Mouse (Mus musculus) urinary bladder, postnatal 36 days (tissue): ENCODE data around the gene Mbl2.
A peak's percentile ranks its signal among the peaks of the same experiment; 100 is the strongest.
"Not testable (repeated sequence)": the region's sequence is repeated elsewhere in the genome, so short reads cannot be mapped to it uniquely, and the experiment has no call there.

ENCODE experiments used
- DNase-seq, 2 experiments: peaks; one replicate each; pipeline ENCODE4 v3.0.0; 2022; ENCODE audit warnings: low spot score in 2 of 2, mixed read lengths in 1 of 2

The Mbl2 gene

DNA sequence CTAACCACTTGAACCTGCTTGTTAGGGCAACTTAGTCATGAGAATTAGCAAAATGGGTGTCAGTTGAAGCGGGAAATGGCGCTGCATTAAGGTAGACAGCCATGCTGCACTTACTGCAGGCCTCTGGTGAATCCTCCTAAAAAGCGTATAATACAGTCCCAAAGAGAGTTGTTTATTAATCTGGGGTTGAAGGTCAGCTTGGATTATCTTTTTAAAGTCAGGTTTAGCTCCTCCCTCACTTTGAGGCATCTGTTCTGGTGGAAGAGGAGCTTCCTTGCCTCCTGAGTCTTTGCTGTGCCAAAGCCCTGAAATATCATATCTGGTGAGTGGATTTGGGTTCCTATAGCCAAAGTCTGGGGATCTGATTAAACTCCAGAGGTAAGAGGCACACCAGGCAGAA is at the start of gene Mbl2:
Gene Mbl2, plus strand, starts transcription at position 252 of the 400 bp plus-strand sequence.
- no peak for DNase-seq

GRCm38 (mm10) chr19:30185536-30185935 is 47.2 kb upstream of the Mbl2 start:
- no peak for DNase-seq

DNA sequence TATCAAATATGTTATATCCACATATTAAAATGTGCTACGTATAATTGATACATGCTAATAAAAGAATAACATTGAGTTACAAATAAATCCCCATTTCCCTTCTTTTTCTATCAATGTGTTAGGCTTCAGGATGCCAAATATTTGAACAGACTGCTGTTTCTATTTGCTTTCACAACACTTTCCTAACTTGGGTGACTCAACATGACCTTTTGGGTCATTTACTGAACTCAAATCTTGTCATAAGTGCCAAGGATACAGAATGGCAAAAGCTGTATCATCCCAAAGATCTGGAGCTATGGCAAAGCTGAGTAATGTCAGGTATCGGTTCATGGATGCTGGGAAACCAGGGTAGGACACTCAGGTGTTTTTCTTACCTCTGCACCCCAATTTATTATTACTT is 45.5 kb upstream of the Mbl2 start:
- no peak for DNase-seq

DNA sequence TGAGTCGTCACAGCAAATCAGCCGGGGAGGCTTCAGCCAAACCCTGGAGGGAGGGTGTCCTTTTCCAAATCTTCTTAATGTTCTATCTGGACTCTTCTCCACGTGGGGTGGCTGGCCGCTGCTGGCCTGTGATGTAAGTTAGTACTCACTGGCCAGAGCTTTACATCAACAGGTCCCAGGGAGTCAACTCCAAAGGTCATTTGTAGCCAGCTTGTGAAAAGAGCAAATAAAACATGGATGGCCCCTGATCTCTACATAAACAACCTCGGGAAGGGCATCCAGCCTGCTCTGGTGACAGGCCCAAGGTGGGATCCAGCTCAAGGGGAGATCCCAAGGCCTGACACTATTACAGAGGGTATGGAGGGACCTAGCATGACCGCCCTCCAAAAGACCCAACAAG is 37.7 kb upstream of the Mbl2 start:
- DNase-seq, result no peak

DNA sequence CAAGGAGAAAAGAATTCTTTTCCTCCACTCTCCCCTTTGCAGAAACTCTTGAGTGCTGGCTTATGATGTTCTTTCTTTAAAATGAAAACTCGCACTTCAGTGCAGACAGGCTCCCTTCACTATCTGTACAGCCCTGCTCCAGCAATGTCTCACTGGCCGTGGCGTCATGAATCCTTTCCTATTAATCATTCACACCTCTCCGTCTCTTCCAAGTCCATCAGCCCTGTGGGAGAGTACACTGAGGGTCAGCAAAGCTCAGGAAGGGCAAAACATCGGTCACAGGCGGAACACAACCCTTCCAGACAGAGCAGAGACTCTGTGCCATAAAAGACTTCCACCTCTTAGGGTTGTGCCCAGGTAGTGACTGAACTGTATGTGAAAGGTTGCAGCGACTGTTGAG is 30.6 kb upstream of the Mbl2 start:
- DNase-seq, result no peak

- peak in 1 of 2 experiments; percentile 16 for DNase-seq
Observed at GRCm38 (mm10) chr19:30205159-30205816, 27.5 kb upstream of the Mbl2 start.

DNA sequence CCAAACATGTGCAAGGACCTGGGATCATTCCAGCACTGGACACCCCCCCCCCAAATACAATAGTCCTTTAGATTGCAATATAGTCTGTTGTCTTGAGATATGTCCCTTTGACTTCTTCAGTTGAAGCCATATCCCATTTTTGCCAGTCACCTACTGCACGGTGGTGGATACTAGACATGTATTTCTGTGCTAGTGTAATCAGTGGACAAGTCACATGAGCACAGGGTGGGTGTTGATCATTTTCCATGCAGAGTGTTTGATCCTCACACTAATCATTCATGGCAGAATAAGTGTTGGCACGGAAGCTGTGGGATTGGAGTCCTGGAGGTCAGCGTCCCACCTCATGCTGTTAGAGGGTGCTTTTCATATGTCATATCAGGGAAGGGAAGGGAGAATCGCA is 26.9 kb upstream of the Mbl2 start:
- DNase-seq, result no peak

DNA sequence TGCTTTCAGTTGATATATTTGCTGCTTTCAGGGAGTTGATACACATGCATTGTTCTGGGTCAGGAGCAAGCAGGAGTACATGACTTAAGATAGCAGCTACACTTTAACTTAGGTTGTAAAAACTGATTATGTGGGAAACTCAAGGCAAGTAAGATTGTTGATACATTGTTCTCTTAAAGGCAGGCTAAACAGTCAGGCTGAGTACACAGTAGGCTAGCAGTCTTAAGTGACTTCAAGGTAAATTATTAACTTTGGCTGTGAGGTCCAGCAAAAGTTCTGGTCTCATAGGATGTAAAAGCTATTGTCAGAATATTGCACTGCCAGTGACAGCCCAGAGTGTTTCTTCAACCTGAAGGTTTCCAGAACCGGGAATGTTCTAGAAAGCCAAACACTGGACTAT is 25.8 kb upstream of the Mbl2 start:
- no peak for DNase-seq

- DNase-seq, result not testable (repeated sequence)
Observed at GRCm38 (mm10) chr19:30209006-30209405, 23.7 kb upstream of the Mbl2 start.

- DNase-seq, result no peak
Observed at GRCm38 (mm10) chr19:30214026-30214425, 18.7 kb upstream of the Mbl2 start.

- not testable (repeated sequence) for DNase-seq
Observed at GRCm38 (mm10) chr19:30215736-30216135, 17.0 kb upstream of the Mbl2 start.

- no peak for DNase-seq
Observed at GRCm38 (mm10) chr19:30216186-30216585, 16.6 kb upstream of the Mbl2 start.

DNA sequence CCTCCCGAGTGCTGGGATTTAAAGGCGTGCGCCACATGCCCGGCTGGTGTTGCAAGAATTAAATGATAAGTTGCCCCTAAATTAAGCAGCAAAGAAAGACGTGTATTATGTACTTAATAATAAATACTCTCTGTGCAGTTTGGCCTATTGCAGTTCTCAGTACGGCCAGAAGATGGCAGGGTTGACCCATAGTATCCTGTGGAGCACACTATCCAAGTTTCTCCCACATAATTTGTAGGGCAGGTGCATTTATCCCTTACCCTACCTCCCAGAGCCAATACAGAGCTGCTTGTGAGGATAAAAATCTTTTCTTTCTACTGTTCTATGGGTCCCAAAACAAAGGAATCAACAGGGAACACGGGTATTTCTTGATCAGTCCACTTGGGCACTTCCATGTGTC is 15.4 kb upstream of the Mbl2 start:
- peak; percentile 39 to 53 for DNase-seq

DNA sequence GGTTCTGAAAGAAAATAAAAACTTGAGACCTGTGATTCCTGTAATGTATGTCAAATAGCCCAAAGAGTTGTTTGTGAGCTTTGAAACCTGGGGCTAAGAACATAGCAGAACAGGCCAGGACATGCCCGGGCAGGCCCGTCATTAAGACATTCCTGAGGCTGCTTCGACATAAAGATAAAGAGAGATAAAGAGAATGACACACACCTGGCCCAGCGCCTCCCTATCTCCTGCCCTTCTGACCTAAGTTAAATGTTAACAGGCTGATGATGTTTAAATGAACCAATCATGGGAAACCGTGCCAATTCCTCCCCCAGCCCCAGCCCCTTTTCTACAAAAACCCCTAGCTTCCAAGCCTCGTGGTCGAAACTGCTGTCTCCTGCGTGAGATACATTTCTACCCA is 10.1 kb upstream of the Mbl2 start:
- DNase-seq, result not testable (repeated sequence)

- DNase-seq, result no peak
Observed at GRCm38 (mm10) chr19:30229477-30229876, 3.3 kb upstream of the Mbl2 start.

DNA sequence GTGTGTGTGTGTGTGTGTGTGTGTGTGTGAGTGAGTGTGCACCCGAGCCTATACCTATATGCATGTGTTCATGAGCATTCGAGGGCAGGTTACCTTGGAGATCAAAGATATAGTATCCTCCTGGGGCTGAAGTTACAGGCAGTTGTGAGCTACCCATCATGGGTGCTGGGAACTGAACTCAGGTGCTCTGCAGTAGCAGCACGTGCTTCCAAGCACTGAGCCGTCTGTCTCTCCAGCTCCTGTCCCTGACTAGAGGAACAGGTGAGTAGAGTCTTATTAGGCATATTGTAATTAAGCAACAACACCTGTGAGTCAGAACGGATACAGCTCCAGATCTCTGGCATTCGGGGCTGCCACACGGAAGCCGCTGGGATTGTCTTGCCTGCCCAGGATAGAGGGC is 1.7 kb downstream of the Mbl2 start:
- no peak for DNase-seq

DNA sequence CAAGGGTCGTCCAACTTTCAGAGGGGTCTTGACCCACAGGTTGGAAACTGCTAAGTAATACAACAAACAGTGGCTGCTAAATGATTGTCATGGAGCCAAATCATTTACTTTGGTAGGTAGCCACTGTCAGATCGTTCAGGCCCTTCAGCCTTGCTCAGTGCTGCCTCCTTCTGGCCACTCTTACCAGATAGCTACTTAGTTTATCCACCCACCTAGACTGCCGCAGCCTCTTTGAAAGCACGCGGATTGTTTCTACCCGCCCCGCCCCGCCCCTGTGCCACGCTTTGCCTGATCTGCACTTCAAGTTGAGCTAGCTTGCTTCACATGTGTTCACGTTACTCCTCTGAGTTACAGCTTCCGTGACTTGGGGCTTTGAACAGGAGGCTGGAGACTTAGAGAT is 14.6 kb downstream of the Mbl2 start:
- DNase-seq, result no peak

GRCm38 (mm10) chr19:30248822-30249221 is 16.1 kb downstream of the Mbl2 start:
- peak; percentile 24 to 39 for DNase-seq

DNA sequence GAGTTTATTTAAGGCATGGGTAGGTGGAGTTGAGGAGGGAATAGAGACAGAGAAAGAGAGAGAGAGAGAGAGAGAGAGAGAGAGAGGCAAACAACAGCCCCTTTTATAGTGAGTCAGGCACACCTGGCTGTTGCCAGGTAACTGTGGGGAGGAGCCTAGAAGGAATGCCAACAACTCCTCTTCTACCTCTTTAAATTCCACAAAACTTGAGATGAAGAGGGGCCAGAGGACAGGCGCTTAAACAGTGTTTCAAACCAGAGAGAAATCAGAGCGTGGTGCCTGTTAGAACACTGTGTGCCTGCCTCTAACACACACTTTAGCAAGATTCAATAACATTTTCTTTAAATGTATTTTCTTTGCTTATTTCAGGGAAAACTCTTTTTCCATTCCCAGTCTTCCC is 19.5 kb downstream of the Mbl2 start:
- DNase-seq, result no peak

GRCm38 (mm10) chr19:30256339-30256738 is 23.6 kb downstream of the Mbl2 start:
- no peak for DNase-seq

DNA sequence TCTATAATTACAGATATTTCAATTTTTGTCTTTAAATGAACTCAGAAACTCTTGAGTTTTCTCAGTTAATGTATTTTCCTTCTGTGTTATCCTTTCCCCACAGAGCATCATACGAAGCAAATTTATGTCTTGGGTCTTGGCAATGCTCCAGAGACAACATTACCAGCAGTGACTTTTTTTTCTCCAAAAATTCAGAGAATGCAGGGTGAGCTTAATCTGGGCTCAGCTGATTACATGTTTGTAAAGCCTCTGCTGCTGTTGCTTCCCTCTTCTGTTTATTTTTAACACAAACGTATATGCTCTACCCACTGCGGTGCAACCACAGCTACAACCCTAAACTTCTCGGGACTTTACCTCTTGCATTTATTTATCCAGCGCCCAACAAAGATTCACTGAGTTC is 48.4 kb downstream of the Mbl2 start:
- no peak for DNase-seq

- no peak for DNase-seq
Observed at GRCm38 (mm10) chr19:30287899-30288490, 55.3 kb downstream of the Mbl2 start.
